Mouse (Mus musculus) small intestine, adult 2 months (tissue): ENCODE results near the gene Gm21987.

Source experiments
- CTCF ChIP-seq: fragments of 200-500 bp; IDR thresholded peaks from 2 replicates; pipeline ENCODE4 v1.5.1; 2012; ENCODE audit warnings: low read depth, mild to moderate bottlenecking, control low read depth, inconsistent platforms, low read length, moderate library complexity, mixed read lengths; ENCODE audit not compliant: insufficient replicate concordance, insufficient read length; ENCODE audit errors: extremely low read depth
- POLR2A ChIP-seq: fragments of 200-500 bp; IDR thresholded peaks from 2 replicates; pipeline ENCODE4 v1.6.1; 2012; ENCODE audit warnings: low read depth, mild to moderate bottlenecking, control low read depth, inconsistent platforms, low read length, moderate library complexity

- peak; percentile 30; the same call in 1 of the 2 replicates for TF ChIP-seq CTCF
- TF ChIP-seq POLR2A: no peak
Measured at GRCm38 (mm10) chr16:38329340-38329739, 17.5 kb upstream of the Gm21987 start.
